Mouse (Mus musculus): Measurements from ENCODE around the gene Ctcf.
"Not testable (repeated sequence)": the region's sequence is repeated elsewhere in the genome, so short reads cannot be mapped to it uniquely, and the experiment has no call there.

Ctcf gene

GRCm38 (mm10) chr8:105636018-105636962 lies at the start of gene Ctcf:
Ctcf (plus strand) TSS chr8:105636568.
- peak; percentile 44 for DNase-seq (ENCODE audit: low read depth)

GRCm38 (mm10) chr8:105592431-105592830 lies 43.9 kb upstream of the Ctcf start:
- no peak for DNase-seq (ENCODE audit: low read depth)

GRCm38 (mm10) chr8:105593859-105594258 lies 42.5 kb upstream of the Ctcf start:
- peak; percentile 93 for DNase-seq (ENCODE audit: low read depth)

- DNase-seq (ENCODE audit: low read depth) = no peak
Measured at GRCm38 (mm10) chr8:105594451-105595242, 41.7 kb upstream of the Ctcf start.

GRCm38 (mm10) chr8:105596362-105597034 lies 39.9 kb upstream of the Ctcf start:
- DNase-seq (ENCODE audit: low read depth) = no peak

GRCm38 (mm10) chr8:105598777-105599176 lies 37.6 kb upstream of the Ctcf start:
- no peak for DNase-seq (ENCODE audit: low read depth)

GRCm38 (mm10) chr8:105601301-105601700 lies 35.1 kb upstream of the Ctcf start:
- DNase-seq (ENCODE audit: low read depth) = no peak

GRCm38 (mm10) chr8:105602540-105602939 lies 33.8 kb upstream of the Ctcf start:
- not testable (repeated sequence) for DNase-seq (ENCODE audit: low read depth)

- DNase-seq (ENCODE audit: low read depth) = no peak
Measured at GRCm38 (mm10) chr8:105604804-105605381, 31.5 kb upstream of the Ctcf start, which contains the start of gene Ripor1. Ripor1 (plus strand) TSS chr8:105605255.

- no peak for DNase-seq (ENCODE audit: low read depth)
Measured at GRCm38 (mm10) chr8:105605491-105606188, 30.7 kb upstream of the Ctcf start.

- DNase-seq (ENCODE audit: low read depth) = peak; percentile 64
Measured at GRCm38 (mm10) chr8:105606189-105607023, 30.0 kb upstream of the Ctcf start.

- DNase-seq (ENCODE audit: low read depth) = no peak
Measured at GRCm38 (mm10) chr8:105607062-105607461, 29.3 kb upstream of the Ctcf start.

GRCm38 (mm10) chr8:105607684-105608083 lies 28.7 kb upstream of the Ctcf start:
- no peak for DNase-seq (ENCODE audit: low read depth)

- DNase-seq (ENCODE audit: low read depth) = no peak
Measured at GRCm38 (mm10) chr8:105609355-105609754, 27.0 kb upstream of the Ctcf start.

GRCm38 (mm10) chr8:105609771-105610170 lies 26.6 kb upstream of the Ctcf start:
- no peak for DNase-seq (ENCODE audit: low read depth)

- DNase-seq (ENCODE audit: low read depth) = no peak
Measured at GRCm38 (mm10) chr8:105611836-105612235, 24.5 kb upstream of the Ctcf start.

- no peak for DNase-seq (ENCODE audit: low read depth)
Measured at GRCm38 (mm10) chr8:105613037-105613436, 23.3 kb upstream of the Ctcf start.

- DNase-seq (ENCODE audit: low read depth) = no peak
Measured at GRCm38 (mm10) chr8:105613830-105614511, 22.4 kb upstream of the Ctcf start.

GRCm38 (mm10) chr8:105615942-105616341 lies 20.4 kb upstream of the Ctcf start:
- DNase-seq (ENCODE audit: low read depth) = no peak

Measured in fibroblast of lung, adult 2 months (primary cell).